Mouse (Mus musculus) bone marrow, adult 2 months (tissue): ENCODE results near the gene Saxo1. TPM values are rescaled to one million over a fixed set of nuclear protein-coding genes. Genes with fewer than 3 reads are reported as not detected.

Experiments used
- H3K27ac ChIP-seq: fragments of 200-500 bp; 2 replicates; pipeline ENCODE4 v1.5.1; 2012; ENCODE audit warnings: low read depth, mild to moderate bottlenecking, control low read depth, inconsistent platforms, low read length; ENCODE audit not compliant: control insufficient read depth, poor library complexity, insufficient read depth
- H3K4me1 ChIP-seq: fragments of 200-500 bp; 2 replicates; pipeline ENCODE4 v1.6.1; 2011; ENCODE audit warnings: low read length; ENCODE audit not compliant: control insufficient read depth, insufficient read depth
- H3K4me3 ChIP-seq: fragments of 200-500 bp; replicated peaks from 2 replicates; pipeline ENCODE3; 2011; ENCODE audit warnings: mild to moderate bottlenecking, low read depth, low read length, control low read depth; ENCODE audit not compliant: control insufficient read depth
- CTCF ChIP-seq: fragments of 200-500 bp; IDR thresholded peaks from 2 replicates; pipeline ENCODE4 v1.5.1; 2011; ENCODE audit warnings: low read length, control low read depth; ENCODE audit not compliant: control insufficient read depth, insufficient read depth
- POLR2A ChIP-seq: fragments of 200-500 bp; IDR thresholded peaks from 2 replicates; pipeline ENCODE4 v1.6.1; 2011; ENCODE audit warnings: low read depth, mild to moderate bottlenecking, control low read depth, low read length, borderline replicate concordance; ENCODE audit not compliant: control insufficient read depth
- WGBS: fragments of 180-500 bp; shearing (Covaris S2); methylation state at CpG from one replicate; pipeline ENCODE4 v1.1.7; 2018; 5-methylcytosine and 5-hydroxymethylcytosine counted together
- polyA plus RNA-seq: library from polyadenylated mRNA; stranded (reverse); fragments of >200 nt; gene quantifications from 2 replicates; pipeline ENCODE4 v1.2.4, GENCODE M21; 2011; ENCODE audit warnings: low replicate concordance; ENCODE audit not compliant: missing spikeins, insufficient read depth, insufficient read length

Gene Saxo1
- polyA plus RNA-seq, 1 experiment, result not detected

GRCm38 (mm10) chr4:86397470-86397869 is 160.7 kb downstream of the Saxo1 start:
- 52% methylated on average over 2 of the region's 2 CpGs for WGBS
- TF ChIP-seq POLR2A (no peak), CTCF (no peak)
- H3K4me1 ChIP-seq, result no peaks in the 10 kb centered on the region
- no peak overlapping the region for H3K27ac ChIP-seq
- H3K4me3 ChIP-seq, result no peak overlapping the region

- no peak overlapping the region for H3K27ac ChIP-seq
- H3K4me3 ChIP-seq, result no peak overlapping the region
- 49% methylated on average over 7 of the region's 7 CpGs for WGBS
- TF ChIP-seq CTCF (no peak), POLR2A (no peak)
- H3K4me1 ChIP-seq, result no peaks in the 10 kb centered on the region
Observed at GRCm38 (mm10) chr4:86396672-86397288, 161.3 kb downstream of the Saxo1 start.

- TF ChIP-seq POLR2A (no peak), CTCF (no peak)
- 71% methylated on average over 6 of the region's 6 CpGs for WGBS
Observed at GRCm38 (mm10) chr4:86395636-86396035, 162.5 kb downstream of the Saxo1 start.

More at GRCm38 (mm10) chr4:86395636-86396035, 162.5 kb downstream of the Saxo1 start:
- Histone ChIP-seq H3K27ac (no peak overlapping the region), H3K4me1 (no peaks in the 10 kb centered on the region), H3K4me3 (no peak overlapping the region)

Other genes with a start within 250 kb of the Saxo1 start
- 19.9 and 33.1 TPM in 2 replicates for gene Rraga, start 17.3 kb upstream of the Saxo1 start, polyA plus RNA-seq
- 6.4 and 7.4 TPM in 2 replicates for gene Haus6, start 53.7 kb upstream of the Saxo1 start, polyA plus RNA-seq
- 28.8 and 49.0 TPM in 2 replicates for gene Plin2, start 111.7 kb upstream of the Saxo1 start, polyA plus RNA-seq
- gene Dennd4c, start 190.2 kb upstream of the Saxo1 start, polyA plus RNA-seq, result 2.4 and 2.6 TPM in 2 replicates